Comparison of ENCODE assay signal across 8 mouse cellular contexts in genomic region chr7:80044170-80044569, GRCm38 (mm10). TPM values are rescaled to one million over a fixed set of nuclear protein-coding genes. Genes with fewer than 3 reads are reported as not detected.
DNase-seq lines count a peak whose midpoint lies in the region; ATAC-seq and TF ChIP-seq lines count a peak whose summit lies in the region.

No protein-coding gene starts in this region.

- no peak overlapping the region for H3K4me3 ChIP-seq in lung, adult 2 months (replicated peaks; ENCODE audit: extremely low read depth, low read depth, low read length)
- H3K4me3 ChIP-seq in heart, embryonic 14.5 days (ENCODE audit: control insufficient read depth in 1 of 2, insufficient read depth in 1 of 2, low read depth in 1 of 2, low read length in 2 of 2): no peak overlapping the region
- no peak overlapping the region for H3K4me3 ChIP-seq in liver, adult 2 months (ENCODE audit: insufficient read depth, low read depth, low read length)
- no peak overlapping the region for H3K4me3 ChIP-seq in neural tube, embryonic 13.5 days

- peak; percentile 62 to 67 for DNase-seq in lung, adult 18-20 months
- DNase-seq in lung, adult 2 months: no peak
- no peak for DNase-seq in liver, adult 2 months (ENCODE audit: extremely low read depth, low read depth, low spot score)
- no peak for DNase-seq in MN1 (ENCODE audit: low spot score)
- no peak for DNase-seq in thymus, postnatal 14 days
- DNase-seq in thymus, postnatal 0 days (ENCODE audit: low spot score): no peak

- H3K79me2 ChIP-seq in liver, adult 2 months (ENCODE audit: control insufficient read depth, insufficient read depth, low read length): peaks cover 38% of the 10 kb centered on the region

- no peak overlapping the region for H3K4me2 ChIP-seq in heart, embryonic 14.5 days (ENCODE audit: low read length)
- no peak overlapping the region for H3K4me2 ChIP-seq in neural tube, embryonic 13.5 days

- peak overlapping the region; percentile 46 to 74 for H3K27ac ChIP-seq in heart, embryonic 14.5 days (replicated peaks in 1 of 2; ENCODE audit: control insufficient read depth in 1 of 2, insufficient read depth in 1 of 2, low read depth in 2 of 2, low read length in 2 of 2)
- peak overlapping the region; percentile 78 for H3K27ac ChIP-seq in liver, adult 2 months (replicated peaks; ENCODE audit: insufficient read depth, low read depth, low read length)
- H3K27ac ChIP-seq in neural tube, embryonic 13.5 days (replicated peaks): peak overlapping the region; percentile 66

- TF ChIP-seq CTCF in lung, adult 2 months (IDR thresholded peaks at IDR 0.05; ENCODE audit: insufficient read depth, low read length): no peak
- no peak for TF ChIP-seq CTCF in liver, adult 2 months (IDR thresholded peaks at IDR 0.05; ENCODE audit: low read depth, low read length)

- TF ChIP-seq POLR2A in lung, adult 2 months (IDR thresholded peaks at IDR 0.05; ENCODE audit: borderline replicate concordance, extremely low read depth, low read depth, low read length): no peak
- TF ChIP-seq POLR2A in liver, adult 2 months (IDR thresholded peaks at IDR 0.05; ENCODE audit: extremely low read depth, insufficient read depth, low read length): no peak

- H3K36me3 ChIP-seq in heart, embryonic 14.5 days (ENCODE audit: control insufficient read depth, insufficient read depth, low read length): 0 out of 2 replicates have a peak, but pooled peaks cover 3% of the 10 kb centered on the region
- H3K36me3 ChIP-seq in liver, adult 2 months (ENCODE audit: control insufficient read depth, insufficient read depth, low read length): no peaks in the 10 kb centered on the region
- H3K36me3 ChIP-seq in neural tube, embryonic 13.5 days: no peaks in the 10 kb centered on the region

- peaks cover 12% of the 10 kb centered on the region for H3K4me1 ChIP-seq in lung, adult 2 months (ENCODE audit: control insufficient read depth, insufficient read depth, low read length)
- peaks cover 20 to 21% of the 10 kb centered on the region in 2 experiments for H3K4me1 ChIP-seq in heart, embryonic 14.5 days (ENCODE audit: control insufficient read depth in 2 of 2, insufficient read depth in 2 of 2, low read length in 2 of 2)
- peaks cover 16% of the 10 kb centered on the region for H3K4me1 ChIP-seq in liver, adult 2 months (ENCODE audit: control insufficient read depth, insufficient read depth, low read length)
- H3K4me1 ChIP-seq in neural tube, embryonic 13.5 days (replicated peaks): peaks cover 49% of the 10 kb centered on the region

- H3K9me3 ChIP-seq in heart, embryonic 14.5 days (ENCODE audit: control insufficient read depth, low read length): no peaks in the 10 kb centered on the region
- H3K9me3 ChIP-seq in neural tube, embryonic 13.5 days: no peaks in the 10 kb centered on the region

- ATAC-seq in heart, embryonic 14.5 days (ENCODE audit: insufficient number of reproducible peaks, insufficient read depth, low FRiP score, low read depth): 0 out of 2 replicates have a peak, but pooled peaks have one; percentile 56
- ATAC-seq in neural tube, embryonic 13.5 days (ENCODE audit: low read depth): no peak

- H3K27me3 ChIP-seq in heart, embryonic 14.5 days (ENCODE audit: control insufficient read depth, insufficient read depth, low read length): no peaks in the 10 kb centered on the region
- H3K27me3 ChIP-seq in liver, adult 2 months (ENCODE audit: control insufficient read depth, insufficient read depth, low read length): no peaks in the 10 kb centered on the region
- H3K27me3 ChIP-seq in neural tube, embryonic 13.5 days: no peaks in the 10 kb centered on the region

- WGBS in lung, adult 2 months: 20% methylated on average over 7 of the region's 7 CpGs
- 53% methylated on average over 7 of the region's 7 CpGs for WGBS in heart, embryonic 14.5 days
- WGBS in liver, adult 2 months: 66% methylated on average over 7 of the region's 7 CpGs
- WGBS in neural tube, embryonic 13.5 days: 68% methylated on average over 7 of the region's 7 CpGs

- no peak overlapping the region for H3K9ac ChIP-seq in heart, embryonic 14.5 days (ENCODE audit: low read length)
- H3K9ac ChIP-seq in liver, adult 2 months (ENCODE audit: low read depth, low read length): no peak overlapping the region
- H3K9ac ChIP-seq in neural tube, embryonic 13.5 days: no peak overlapping the region; the same call in 1 of the 2 replicates

RNA-seq across cellular contexts. Expression of gene Zfp710, which starts 19.6 kb away (rescaled TPM):
- 60.0 and 65.8 TPM in 2 replicates for polyA plus RNA-seq in lung, adult 2 months (2012; rRNA removed)
- 11.5 and 12.2 TPM in 2 replicates for polyA plus RNA-seq in heart, embryonic 14.5 days (2014; fragmentation: Nextera tagmentation; extraction: Ambion mirVana)
- total RNA-seq in liver, adult 2 months (2014; rRNA removed): 5.4 and 5.6 TPM in 2 replicates
- 9.7 and 12.7 TPM in 2 replicates for polyA plus RNA-seq in liver, adult 2 months (2012; rRNA removed)
- polyA plus RNA-seq in neural tube, embryonic 13.5 days (2015; fragmentation: Nextera tagmentation; extraction: Ambion mirVana): 15.0 and 18.9 TPM in 2 replicates
- polyA plus RNA-seq in thymus, postnatal 0 days (2015; fragmentation: Nextera tagmentation; extraction: Ambion mirVana): 6.5 and 7.3 TPM in 2 replicates

Comparison
In these comparisons a context has a peak if more than half of its experiments do, and no peak if none do; other contexts are left out.
1. DNase-seq: peak in lung, adult 18-20 months (2 of 2); none in lung, adult 2 months (single experiment), liver, adult 2 months (single experiment), MN1 (single experiment), thymus, postnatal 14 days (single experiment) and thymus, postnatal 0 days (single experiment).
2. Peak in every context shown above with its lines, with median percentiles within 50 percentile points of each other: H3K27ac ChIP-seq.